Mouse (Mus musculus) NIH3T3 (cell line): Measurements from ENCODE around the gene Vmn1r111.
"Not testable (repeated sequence)": the region's sequence is repeated elsewhere in the genome, so short reads cannot be mapped to it uniquely, and the experiment has no call there.

Experiments
- DNase-seq: peaks from one replicate; pipeline ENCODE4 v3.0.0-alpha.2; 2012; ENCODE audit warnings: low read depth

Gene Vmn1r111

DNA sequence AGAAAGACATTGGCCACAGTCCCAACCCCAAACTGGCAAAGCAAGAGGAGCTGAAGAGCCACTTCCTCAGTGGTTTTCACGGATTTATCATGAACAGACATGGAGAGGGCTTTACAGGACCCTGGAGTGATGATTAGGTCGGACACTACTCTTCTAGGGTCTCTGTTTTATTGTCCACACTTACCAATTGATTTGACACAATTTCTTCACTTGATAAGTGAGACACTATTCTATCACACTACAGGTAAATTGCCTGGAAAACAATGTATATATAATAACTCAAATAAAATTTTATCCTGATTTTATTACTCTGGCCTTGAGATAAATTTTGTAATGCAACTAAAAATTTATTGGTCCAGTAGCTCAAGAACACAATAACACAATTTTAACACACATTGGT, at the start of gene Vmn1r111:
Gene Vmn1r111 (minus strand): TSS at position 101 of the 400 bp plus-strand sequence.
- DNase-seq: not testable (repeated sequence)

DNA sequence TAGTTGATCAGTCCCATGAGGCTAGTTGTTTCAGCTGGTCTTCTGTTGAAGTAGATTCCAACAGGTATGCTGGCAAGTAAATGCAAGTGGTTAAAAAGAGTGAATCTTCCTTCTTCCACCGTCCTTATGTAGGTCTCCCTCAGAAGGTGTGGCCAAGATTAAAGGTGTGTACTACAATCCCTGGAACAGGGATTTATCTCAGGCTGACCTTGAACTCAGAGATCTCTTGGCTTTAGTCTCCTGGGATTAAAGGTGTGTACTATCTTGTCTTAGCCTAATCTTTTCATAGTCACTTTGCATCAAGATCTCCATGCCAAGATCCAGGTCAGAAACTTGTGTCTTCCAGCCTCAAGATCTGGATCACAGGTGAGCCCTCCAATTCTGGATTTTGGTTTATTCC, 27.5 kb upstream of the Vmn1r111 start, which contains the start of gene Gm10668:
Gene Gm10668 (minus strand): TSS at position 101 of the 400 bp plus-strand sequence.
- DNase-seq: not testable (repeated sequence)

DNA sequence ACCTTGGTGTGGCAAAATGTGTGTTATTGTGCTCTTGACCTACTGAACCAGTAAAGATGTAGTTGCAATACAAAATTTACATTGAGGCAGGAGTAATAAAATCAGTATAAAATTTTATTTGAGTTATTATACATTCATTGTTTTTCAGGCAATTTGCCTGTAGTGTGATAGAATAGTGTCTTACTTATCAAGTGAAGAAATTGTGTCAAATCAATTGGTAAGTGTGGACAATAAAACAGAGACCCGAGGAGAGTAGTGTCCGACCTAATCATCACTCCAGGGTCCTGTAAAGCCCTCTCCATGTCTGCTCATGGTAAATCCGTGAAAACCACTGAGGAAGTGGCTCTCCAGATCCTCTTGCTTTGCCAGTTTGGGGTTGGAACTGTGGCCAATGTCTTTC, 34.4 kb downstream of the Vmn1r111 start, which contains the start of gene Vmn1r107:
Gene Vmn1r107 (plus strand): TSS at position 301 of the 400 bp plus-strand sequence.
- not testable (repeated sequence) for DNase-seq
